Mouse (Mus musculus) heart, embryonic 12.5 days (tissue): ENCODE data around the gene Dnah3. TPM values are rescaled to one million over a fixed set of nuclear protein-coding genes. Genes with fewer than 3 reads are reported as not detected.

Experiments
- ATAC-seq: fragments of 200-750 bp; cut with Nextera tagmentation; 2 replicates; pipeline ENCODE4 v1.8.0; 2017; ENCODE audit warnings: moderate TSS enrichment, moderate library complexity; ENCODE audit not compliant: insufficient number of reproducible peaks, low FRiP score
- H3K27ac ChIP-seq: fragments of 300-500 bp; sonication (generic); 2 replicates; pipeline ENCODE4 v1.5.1; 2016; ENCODE audit warnings: mild to moderate bottlenecking, moderate library complexity; ENCODE audit not compliant: poor library complexity, severe bottlenecking
- H3K27me3 ChIP-seq: fragments of 300-500 bp; sonication (generic); replicated peaks from 2 replicates; pipeline ENCODE4 v1.6.1; 2016; ENCODE audit warnings: mild to moderate bottlenecking, moderate library complexity
- H3K36me3 ChIP-seq: fragments of 300-500 bp; sonication (generic); 2 replicates; pipeline ENCODE4 v1.6.1; 2016; ENCODE audit warnings: mild to moderate bottlenecking, moderate library complexity
- H3K4me1 ChIP-seq: fragments of 300-500 bp; sonication (generic); replicated peaks from 2 replicates; pipeline ENCODE4 v1.6.1; 2016; ENCODE audit warnings: mild to moderate bottlenecking
- H3K4me2 ChIP-seq: fragments of 300-500 bp; sonication (generic); 2 replicates; pipeline ENCODE4 v1.6.1; 2016; ENCODE audit warnings: mild to moderate bottlenecking, moderate library complexity
- H3K4me3 ChIP-seq: fragments of 300-500 bp; sonication (generic); 2 replicates; pipeline ENCODE4 v1.5.1; 2016; ENCODE audit warnings: mild to moderate bottlenecking
- H3K9ac ChIP-seq: fragments of 300-500 bp; sonication (generic); 2 replicates; pipeline ENCODE4 v1.6.1; 2016; ENCODE audit warnings: mild to moderate bottlenecking, moderate library complexity
- H3K9me3 ChIP-seq: fragments of 300-500 bp; sonication (generic); replicated peaks from 2 replicates; pipeline ENCODE4 v1.6.1; 2016; ENCODE audit warnings: mild to moderate bottlenecking, moderate library complexity
- WGBS: fragments of 180-500 bp; shearing (Covaris S2); methylation state at CpG from one replicate; pipeline ENCODE4 v1.1.7; 2016; 5-methylcytosine and 5-hydroxymethylcytosine counted together
- polyA plus RNA-seq: library from polyadenylated mRNA; unstranded; fragments of >200 nt; fragmentation: Nextera tagmentation; extraction: Ambion mirVana; gene quantifications from 2 replicates; pipeline ENCODE4 v1.2.1, GENCODE M21; 2016

The Dnah3 gene
- polyA plus RNA-seq, 1 experiment from 2014 or later, result not detected

GRCm38 (mm10) chr7:120054016-120054415 lies 41.1 kb downstream of the Dnah3 start:
- Histone ChIP-seq H3K27me3 (no peaks in the 10 kb centered on the region), H3K4me3 (no peak overlapping the region), H3K4me2 (no peak overlapping the region), H3K4me1 (peaks cover 19% of the 10 kb centered on the region), H3K9me3 (no peaks in the 10 kb centered on the region), H3K9ac (no peak overlapping the region), H3K27ac (peak overlapping the region; percentile 47; the same call in 1 of the 2 replicates), H3K36me3 (no peaks in the 10 kb centered on the region)
- ATAC-seq, result peak; percentile 53; the same call in 1 of the 2 replicates
- WGBS, result 10% methylated on average over 2 of the region's 2 CpGs

GRCm38 (mm10) chr7:120050447-120050846 lies 44.6 kb downstream of the Dnah3 start:
- H3K4me3 ChIP-seq, result no peak overlapping the region
- no peak for ATAC-seq
- no peaks in the 10 kb centered on the region for H3K27me3 ChIP-seq
- H3K27ac ChIP-seq, result no peak overlapping the region
- H3K9ac ChIP-seq, result no peak overlapping the region
- peaks cover 19% of the 10 kb centered on the region for H3K4me1 ChIP-seq
- H3K9me3 ChIP-seq, result no peaks in the 10 kb centered on the region
- H3K4me2 ChIP-seq, result no peak overlapping the region
- no peaks in the 10 kb centered on the region for H3K36me3 ChIP-seq

DNA sequence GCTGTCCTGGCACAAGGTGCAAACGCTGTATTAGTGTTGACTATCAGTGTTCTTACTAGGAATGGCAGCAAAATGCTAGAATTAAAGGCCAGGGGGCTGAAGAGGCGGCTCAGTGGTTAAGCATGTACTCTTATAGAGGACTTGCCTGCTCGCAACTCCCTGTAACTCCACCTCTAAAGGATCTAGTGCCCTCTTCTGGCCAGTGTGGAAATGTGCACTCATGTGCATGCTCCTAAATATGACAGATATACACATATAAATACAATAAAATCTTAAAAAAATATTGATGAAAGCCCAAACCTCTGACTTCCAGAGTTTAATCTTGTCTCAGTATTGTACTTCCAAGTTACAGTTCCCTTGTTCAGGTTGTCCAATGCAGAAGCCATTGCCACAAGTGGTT lies 51.1 kb downstream of the Dnah3 start:
- no peaks in the 10 kb centered on the region for H3K27me3 ChIP-seq
- no peaks in the 10 kb centered on the region; the same call in 1 of the 2 replicates for H3K9me3 ChIP-seq
- H3K36me3 ChIP-seq, result no peaks in the 10 kb centered on the region
- no peak overlapping the region for H3K27ac ChIP-seq
- no peak overlapping the region for H3K4me3 ChIP-seq
- H3K4me1 ChIP-seq, result no peaks in the 10 kb centered on the region
- WGBS, result 74% methylated on average over 3 of the region's 3 CpGs
- no peak overlapping the region for H3K9ac ChIP-seq
- no peak overlapping the region for H3K4me2 ChIP-seq
- no peak for ATAC-seq

GRCm38 (mm10) chr7:120036422-120036821 lies 58.7 kb downstream of the Dnah3 start:
- Histone ChIP-seq H3K9me3 (no peaks in the 10 kb centered on the region), H3K27ac (no peak overlapping the region), H3K4me2 (no peak overlapping the region), H3K4me1 (0 out of 2 replicates have a peak, but pooled peaks cover 9% of the 10 kb centered on the region), H3K36me3 (no peaks in the 10 kb centered on the region), H3K4me3 (no peak overlapping the region), H3K9ac (no peak overlapping the region), H3K27me3 (no peaks in the 10 kb centered on the region)
- 58% methylated on average over 5 of the region's 5 CpGs for WGBS
- ATAC-seq, result no peak

DNA sequence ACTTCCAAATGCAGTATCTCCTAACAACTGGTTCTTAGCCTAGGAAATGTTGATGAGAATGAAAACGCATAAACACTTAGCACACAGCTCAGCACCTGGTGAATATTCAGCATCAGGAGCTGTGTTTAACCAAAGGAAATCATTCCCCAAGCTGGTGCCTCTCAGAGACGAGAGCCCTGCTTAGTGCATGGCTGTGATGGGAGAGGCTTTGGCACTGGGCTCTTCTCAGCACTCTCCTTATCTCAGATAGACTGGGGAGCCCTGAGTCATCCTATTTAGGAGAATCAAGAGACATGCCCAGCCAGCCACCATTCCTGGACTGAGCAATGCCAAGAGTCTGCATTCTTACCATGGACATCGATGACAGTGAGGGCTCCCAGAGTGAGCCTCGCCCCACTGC lies 60.1 kb downstream of the Dnah3 start:
- Histone ChIP-seq H3K27me3 (no peaks in the 10 kb centered on the region), H3K9ac (no peak overlapping the region), H3K4me1 (0 out of 2 replicates have a peak, but pooled peaks cover 9% of the 10 kb centered on the region), H3K27ac (no peak overlapping the region), H3K9me3 (no peaks in the 10 kb centered on the region), H3K4me3 (no peak overlapping the region), H3K4me2 (no peak overlapping the region), H3K36me3 (no peaks in the 10 kb centered on the region)
- 57% methylated on average over 4 of the region's 4 CpGs for WGBS
- ATAC-seq, result no peak

DNA sequence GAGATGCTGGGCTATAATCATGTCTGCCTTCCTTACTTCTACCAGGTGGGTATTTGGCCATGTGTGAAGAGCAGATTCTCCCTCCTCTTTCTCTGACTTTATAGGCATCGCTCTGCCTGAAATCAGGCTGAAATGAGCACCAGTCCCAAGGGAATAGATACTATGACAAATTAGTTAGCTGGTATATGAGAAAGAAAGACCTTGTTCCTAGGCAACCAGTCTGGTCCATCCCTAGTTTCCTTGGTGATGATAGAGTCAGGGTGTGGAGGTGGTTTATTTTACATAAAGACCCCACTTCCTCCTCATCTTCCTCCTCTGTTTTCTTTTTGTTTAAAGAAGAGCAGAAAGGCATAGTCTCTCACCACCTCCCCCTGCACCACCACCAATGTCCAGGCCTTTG lies 60.5 kb downstream of the Dnah3 start:
- Histone ChIP-seq H3K4me2 (no peak overlapping the region), H3K36me3 (no peaks in the 10 kb centered on the region), H3K4me3 (no peak overlapping the region), H3K27me3 (no peaks in the 10 kb centered on the region), H3K9ac (no peak overlapping the region), H3K9me3 (no peaks in the 10 kb centered on the region), H3K4me1 (0 out of 2 replicates have a peak, but pooled peaks cover 9% of the 10 kb centered on the region), H3K27ac (no peak overlapping the region)
- ATAC-seq, result no peak
- 81% methylated on average over 1 of the region's 1 CpGs for WGBS

DNA sequence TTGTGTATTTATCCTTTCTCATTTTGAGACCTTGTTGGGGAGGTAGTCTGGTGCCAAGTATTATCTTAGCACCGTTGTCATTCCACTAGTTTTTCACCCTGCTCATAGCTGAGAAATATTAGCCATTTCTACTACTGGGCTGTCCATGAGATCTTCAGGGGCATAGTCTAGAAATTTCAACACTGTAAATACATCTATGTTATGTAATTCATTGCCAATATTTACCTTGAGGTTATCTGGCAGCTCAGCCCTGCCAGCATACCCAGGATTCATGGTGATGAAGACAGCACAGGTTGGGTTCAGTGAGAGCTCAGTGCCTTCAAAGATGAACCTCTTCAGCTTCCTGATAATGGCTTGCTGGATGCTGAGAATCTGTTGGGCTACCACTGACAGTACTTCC lies 66.4 kb downstream of the Dnah3 start:
- no peak overlapping the region for H3K9ac ChIP-seq
- no peaks in the 10 kb centered on the region for H3K4me1 ChIP-seq
- WGBS, result 78% methylated on average over 1 of the region's 1 CpGs
- H3K4me3 ChIP-seq, result no peak overlapping the region
- H3K4me2 ChIP-seq, result no peak overlapping the region
- ATAC-seq, result no peak
- H3K9me3 ChIP-seq, result peaks cover 7% of the 10 kb centered on the region
- H3K27me3 ChIP-seq, result no peaks in the 10 kb centered on the region
- no peaks in the 10 kb centered on the region for H3K36me3 ChIP-seq
- no peak overlapping the region for H3K27ac ChIP-seq

DNA sequence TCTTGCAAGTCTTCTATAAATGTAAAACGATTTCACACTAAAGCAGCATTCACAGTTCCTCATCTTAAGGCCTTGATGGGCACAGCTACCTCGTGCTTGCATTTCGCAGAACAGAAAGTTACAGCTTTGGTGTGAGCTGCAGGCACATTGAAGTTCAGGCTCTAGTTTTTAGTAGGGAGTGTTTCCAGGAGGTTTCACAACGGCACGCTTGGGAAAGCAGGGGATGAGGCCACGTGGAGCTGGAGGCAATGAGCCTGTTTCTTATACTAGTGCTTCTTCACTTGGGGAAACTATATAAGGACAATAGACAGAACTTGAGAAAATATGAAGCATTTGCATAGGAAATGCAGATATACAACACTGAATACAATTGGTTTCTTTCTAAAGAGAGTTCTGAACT lies 98.0 kb downstream of the Dnah3 start:
- Histone ChIP-seq H3K27me3 (no peaks in the 10 kb centered on the region), H3K36me3 (no peaks in the 10 kb centered on the region), H3K27ac (no peak overlapping the region), H3K4me1 (no peaks in the 10 kb centered on the region), H3K4me3 (no peak overlapping the region), H3K4me2 (no peak overlapping the region), H3K9me3 (no peaks in the 10 kb centered on the region), H3K9ac (no peak overlapping the region)
- no peak for ATAC-seq
- WGBS, result 73% methylated on average over 6 of the region's 6 CpGs

- 41% methylated on average over 3 of the region's 3 CpGs for WGBS
- H3K9me3 ChIP-seq, result no peaks in the 10 kb centered on the region
- no peaks in the 10 kb centered on the region for H3K36me3 ChIP-seq
- H3K4me1 ChIP-seq, result no peaks in the 10 kb centered on the region; the same call in 1 of the 2 replicates
- ATAC-seq, result peak; percentile 73
- H3K4me2 ChIP-seq, result no peak overlapping the region
- peak overlapping the region; percentile 55; the same call in 1 of the 2 replicates for H3K27ac ChIP-seq
- no peak overlapping the region for H3K4me3 ChIP-seq
- H3K9ac ChIP-seq, result no peak overlapping the region
- no peaks in the 10 kb centered on the region for H3K27me3 ChIP-seq
Measured at GRCm38 (mm10) chr7:119985279-119985912, 109.7 kb downstream of the Dnah3 start.

DNA sequence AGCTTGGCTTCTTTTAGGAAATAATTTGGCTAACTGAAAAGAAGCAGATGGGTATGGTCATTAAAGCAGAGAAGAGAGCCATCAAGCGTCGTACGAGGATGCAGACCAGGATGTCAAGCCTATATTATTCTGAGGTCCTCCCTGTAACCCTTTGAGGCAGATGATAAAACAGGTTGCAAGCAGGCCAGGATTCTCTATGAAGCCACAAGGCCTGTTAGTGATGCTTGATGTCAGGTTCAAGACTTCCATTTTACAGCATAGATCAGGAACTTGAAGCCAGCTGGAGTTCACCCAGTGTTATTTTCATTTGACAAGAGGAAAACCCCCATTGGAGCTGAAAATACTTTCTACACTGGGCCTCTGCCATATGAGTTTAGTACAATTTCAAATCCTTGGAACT lies 114.9 kb downstream of the Dnah3 start:
- no peak overlapping the region for H3K27ac ChIP-seq
- H3K4me3 ChIP-seq, result no peak overlapping the region
- no peaks in the 10 kb centered on the region for H3K36me3 ChIP-seq
- ATAC-seq, result no peak
- no peaks in the 10 kb centered on the region for H3K9me3 ChIP-seq
- H3K4me2 ChIP-seq, result no peak overlapping the region
- no peak overlapping the region for H3K9ac ChIP-seq
- no peaks in the 10 kb centered on the region; the same call in 1 of the 2 replicates for H3K4me1 ChIP-seq
- 90% methylated on average over 3 of the region's 3 CpGs for WGBS
- H3K27me3 ChIP-seq, result no peaks in the 10 kb centered on the region

DNA sequence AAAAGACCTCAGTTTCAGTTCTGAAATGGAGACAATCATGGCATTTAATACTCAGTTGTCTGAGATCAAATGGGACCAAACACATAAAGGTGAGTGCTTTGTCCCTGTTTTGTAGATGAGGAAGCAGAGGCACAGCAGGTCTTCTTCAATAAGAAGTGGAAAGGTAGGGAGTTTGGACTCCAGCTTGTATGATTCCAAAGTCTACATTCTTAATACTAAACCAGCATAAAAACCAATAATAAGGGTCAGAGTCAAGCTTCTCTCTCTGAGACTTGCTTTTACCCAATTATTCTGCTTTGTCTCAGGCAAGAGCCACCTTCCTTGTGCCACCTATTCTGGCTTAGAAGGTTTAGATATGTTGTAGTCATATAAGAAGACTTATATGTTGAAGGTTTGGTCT lies 116.5 kb downstream of the Dnah3 start:
- H3K9me3 ChIP-seq, result no peaks in the 10 kb centered on the region
- no peak for ATAC-seq
- H3K36me3 ChIP-seq, result no peaks in the 10 kb centered on the region
- no peak overlapping the region for H3K9ac ChIP-seq
- H3K4me2 ChIP-seq, result no peak overlapping the region
- H3K4me1 ChIP-seq, result no peaks in the 10 kb centered on the region
- H3K27ac ChIP-seq, result no peak overlapping the region
- H3K27me3 ChIP-seq, result no peaks in the 10 kb centered on the region
- no peak overlapping the region for H3K4me3 ChIP-seq

DNA sequence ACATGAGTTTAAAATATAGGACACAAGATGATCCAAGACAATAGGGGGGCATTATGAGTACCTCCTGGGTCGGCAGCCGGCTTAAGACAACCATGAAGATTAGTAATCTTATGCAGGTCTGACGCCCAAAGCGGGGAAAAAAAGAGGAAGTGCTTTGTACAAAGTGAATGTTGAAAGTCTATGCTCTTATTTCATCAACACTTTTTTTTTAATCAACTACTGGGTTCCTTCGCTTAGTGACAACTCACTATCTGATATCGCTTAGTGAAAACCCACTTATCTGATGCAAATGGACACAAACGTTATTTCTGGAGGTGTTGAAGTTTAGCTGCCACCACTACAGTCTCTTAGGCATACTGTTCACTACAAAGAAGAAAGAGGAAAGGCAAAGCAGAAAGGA lies 117.5 kb downstream of the Dnah3 start:
- 69% methylated on average over 7 of the region's 7 CpGs for WGBS
- H3K9ac ChIP-seq, result no peak overlapping the region

More for the DNA sequence above, 117.5 kb downstream of the Dnah3 start:
- H3K4me2 ChIP-seq, result no peak overlapping the region
- no peak overlapping the region for H3K4me3 ChIP-seq
- H3K27ac ChIP-seq, result no peak overlapping the region
- ATAC-seq, result no peak
- no peaks in the 10 kb centered on the region for H3K27me3 ChIP-seq
- no peaks in the 10 kb centered on the region for H3K9me3 ChIP-seq
- H3K36me3 ChIP-seq, result no peaks in the 10 kb centered on the region
- no peaks in the 10 kb centered on the region for H3K4me1 ChIP-seq
